Comparison of ENCODE assay signal across 14 mouse cellular contexts in the genomic region with DNA sequence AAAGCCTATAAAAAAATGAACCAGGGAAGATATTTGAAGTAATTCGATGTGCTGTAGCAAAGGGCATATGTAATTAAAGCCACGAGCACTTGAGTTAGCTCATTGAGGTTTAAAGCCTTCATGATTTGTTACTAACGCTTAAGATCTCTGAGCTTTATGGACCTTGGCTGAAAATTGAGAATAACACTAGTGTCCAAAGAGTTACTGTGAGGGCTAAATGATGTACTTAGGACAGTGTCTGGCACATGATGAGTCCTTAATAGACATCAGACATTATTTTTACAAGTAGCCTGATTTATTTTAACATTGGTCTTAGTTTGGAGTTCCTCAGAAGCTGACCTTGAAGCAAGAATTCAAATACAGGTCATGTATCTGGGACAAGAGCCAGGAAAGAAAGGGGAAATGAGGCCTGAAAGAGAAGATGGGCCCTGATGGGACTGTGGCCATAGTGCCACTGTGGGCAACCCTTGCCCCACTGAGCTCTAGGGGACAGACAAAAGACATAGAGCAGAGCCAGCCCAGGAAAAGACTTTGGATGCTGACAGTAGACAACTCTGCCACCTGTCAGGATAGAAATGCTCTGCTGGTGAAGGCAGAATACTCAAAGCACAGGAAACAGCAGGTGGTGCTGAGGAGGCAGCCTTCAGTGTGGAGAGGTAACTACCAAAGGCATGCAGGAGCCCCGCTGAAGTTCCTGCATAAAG. TPM values are rescaled to one million over a fixed set of nuclear protein-coding genes. Genes with fewer than 3 reads are reported as not detected.
DNase-seq lines count a peak whose midpoint lies in the region; ATAC-seq and TF ChIP-seq lines count a peak whose summit lies in the region.
"Had no signal": no experiment of that assay in that cellular context is flagged by ENCODE, and none has a peak within 500 bp of the region (broad histone marks: within the 10 kb centered on the region; RNA-seq: fewer than 3 reads in every experiment).

No protein-coding gene starts in this region.

- no peaks in the 10 kb centered on the region for H3K9me3 ChIP-seq in limb, embryonic 13.5 days
- no peaks in the 10 kb centered on the region for H3K9me3 ChIP-seq in limb, embryonic 10.5 days (replicated peaks)
- H3K9me3 ChIP-seq in intestine, postnatal 0 days (ENCODE audit: control insufficient read depth): no peaks in the 10 kb centered on the region
- H3K9me3 ChIP-seq: liver, embryonic 13.5 days had no signal

- H3K27me3 ChIP-seq in limb, embryonic 13.5 days: no peaks in the 10 kb centered on the region
- H3K27me3 ChIP-seq in limb, embryonic 10.5 days (ENCODE audit: low read depth, poor library complexity, severe bottlenecking): no peaks in the 10 kb centered on the region
- H3K27me3 ChIP-seq in intestine, postnatal 0 days (replicated peaks; ENCODE audit: control insufficient read depth, insufficient read depth, low read length): no peaks in the 10 kb centered on the region
- H3K27me3 ChIP-seq: liver, embryonic 13.5 days had no signal

- H3K4me1 ChIP-seq in limb, embryonic 13.5 days: no peaks in the 10 kb centered on the region
- H3K4me1 ChIP-seq in limb, embryonic 10.5 days: no peaks in the 10 kb centered on the region
- no peaks in the 10 kb centered on the region for H3K4me1 ChIP-seq in intestine, postnatal 0 days (replicated peaks; ENCODE audit: control insufficient read depth, insufficient read depth, low read length)

- ATAC-seq in limb, embryonic 13.5 days (ENCODE audit: low FRiP score, low read depth): no peak
- no peak for ATAC-seq in intestine, postnatal 0 days
- ATAC-seq in activated CD4-positive, CD25-positive, alpha-beta regulatory T cell, adult 4 months: no peak

- H3K27ac ChIP-seq in gastrocnemius, adult 2 months: peak overlapping the region; percentile 54; the same call in 1 of the 2 replicates
- H3K27ac ChIP-seq in limb, embryonic 13.5 days: no peak overlapping the region
- H3K27ac ChIP-seq in limb, embryonic 10.5 days: no peak overlapping the region
- no peak overlapping the region for H3K27ac ChIP-seq in intestine, postnatal 0 days (ENCODE audit: low read depth, low read length)
- H3K27ac ChIP-seq: liver, embryonic 13.5 days had no signal

- intact Hi-C loops in gastrocnemius, adult 2 months (cut with DNase I): no loop called here
- intact Hi-C loops in gastrocnemius, postnatal 14 days (cut with DNase I; ENCODE audit: low total_unique reads): no loop called here

- no peak for DNase-seq in gastrocnemius, adult 2 months
- no peak for DNase-seq in gastrocnemius, postnatal 14 days
- no peak for DNase-seq in limb, embryonic 10.5 days (ENCODE audit: low spot score)
- peak; percentile 17 for DNase-seq in A20 (ENCODE audit: low read depth, low spot score)
- DNase-seq in cerebellum, adult 9-11 months: no peak
- DNase-seq: B cell, adult 2 months; embryo, embryonic 11 days; gastrocnemius, postnatal 25 days; layer of hippocampus, adult 9-11 months; liver, embryonic 13.5 days; right cerebral cortex, postnatal 25 days had no signal

- TF ChIP-seq CTCF in gastrocnemius, adult 2 months (IDR thresholded peaks at IDR 0.05): no peak; the same call in 1 of the 2 replicates
- TF ChIP-seq CTCF in intestine, postnatal 0 days (IDR thresholded peaks at IDR 0.05; ENCODE audit: low read depth): peak; percentile 78

- no peak overlapping the region for H3K4me3 ChIP-seq in gastrocnemius, adult 2 months
- H3K4me3 ChIP-seq in limb, embryonic 13.5 days: no peak overlapping the region
- no peak overlapping the region for H3K4me3 ChIP-seq in limb, embryonic 10.5 days
- no peak overlapping the region for H3K4me3 ChIP-seq in intestine, postnatal 0 days (ENCODE audit: low read depth, low read length)
- H3K4me3 ChIP-seq: liver, embryonic 13.5 days had no signal

- peak overlapping the region; percentile 8; the same call in 1 of the 2 replicates for H3K9ac ChIP-seq in limb, embryonic 13.5 days
- H3K9ac ChIP-seq in intestine, postnatal 0 days (ENCODE audit: low read depth, low read length): no peak overlapping the region
- H3K9ac ChIP-seq: liver, embryonic 13.5 days had no signal

- 60% methylated on average over 4 of the region's 4 CpGs for WGBS in limb, embryonic 13.5 days
- 65% methylated on average over 4 of the region's 4 CpGs for WGBS in limb, embryonic 10.5 days
- 58% methylated on average over 4 of the region's 4 CpGs for WGBS in intestine, postnatal 0 days

- no peak overlapping the region for H3K4me2 ChIP-seq in limb, embryonic 13.5 days (replicated peaks)
- H3K4me2 ChIP-seq in intestine, postnatal 0 days (replicated peaks; ENCODE audit: low read depth): no peak overlapping the region
- H3K4me2 ChIP-seq: liver, embryonic 13.5 days had no signal

- H3K36me3 ChIP-seq in limb, embryonic 13.5 days: no peaks in the 10 kb centered on the region
- H3K36me3 ChIP-seq in limb, embryonic 10.5 days: no peaks in the 10 kb centered on the region
- H3K36me3 ChIP-seq in intestine, postnatal 0 days (ENCODE audit: control insufficient read depth, insufficient read depth): no peaks in the 10 kb centered on the region
- H3K36me3 ChIP-seq: liver, embryonic 13.5 days had no signal

RNA-seq across cellular contexts. Expression of gene Bfsp1, which starts 14.1 kb away (rescaled TPM):
- under 1 TPM; 0.20 to 0.31 TPM for total RNA-seq in gastrocnemius, adult 2 months (2021)
- under 1 TPM; 0.53 to 0.66 TPM for total RNA-seq in gastrocnemius, postnatal 14 days (2021)
- 2.4 and 2.6 TPM in 2 replicates for polyA plus RNA-seq in limb, embryonic 13.5 days (2015; fragmentation: Nextera tagmentation; extraction: Ambion mirVana)
- 0.95 and 1.1 TPM in 2 replicates for polyA plus RNA-seq in limb, embryonic 10.5 days (2016; fragmentation: Nextera tagmentation; extraction: Ambion mirVana)
- polyA plus RNA-seq in intestine, postnatal 0 days (2015; fragmentation: Nextera tagmentation; extraction: Ambion mirVana): 4.5 and 5.3 TPM in 2 replicates
- polyA plus RNA-seq in activated CD4-positive, CD25-positive, alpha-beta regulatory T cell, adult 4 months (2017; shearing (Covaris generic)): under 1 TPM in 1 of 2 experiments, not detected in 1; 0.30 TPM

RNA-seq across cellular contexts. Expression of gene Dstn, which starts 38.0 kb away (rescaled TPM):
- total RNA-seq in gastrocnemius, adult 2 months (2021): 10 to 100 TPM; 24.9 to 28.2 TPM
- total RNA-seq in gastrocnemius, postnatal 14 days (2021): 10 to 100 TPM; 43.1 to 52.3 TPM
- 339 and 342 TPM in 2 replicates for polyA plus RNA-seq in limb, embryonic 13.5 days (2015; fragmentation: Nextera tagmentation; extraction: Ambion mirVana)
- polyA plus RNA-seq in limb, embryonic 10.5 days (2016; fragmentation: Nextera tagmentation; extraction: Ambion mirVana): 289 and 311 TPM in 2 replicates
- polyA plus RNA-seq in intestine, postnatal 0 days (2015; fragmentation: Nextera tagmentation; extraction: Ambion mirVana): 801 and 835 TPM in 2 replicates
- polyA plus RNA-seq in activated CD4-positive, CD25-positive, alpha-beta regulatory T cell, adult 4 months (2017; shearing (Covaris generic)): 10 to 100 TPM; 39.0 to 42.5 TPM
